Mouse (Mus musculus) hindbrain, embryonic 13.5 days (tissue): Measurements from ENCODE around the gene Bak1. TPM values are rescaled to one million over a fixed set of nuclear protein-coding genes. Genes with fewer than 3 reads are reported as not detected.

Experiments
- ATAC-seq: fragments of 200-750 bp; cut with Nextera tagmentation; 2 replicates; pipeline ENCODE4 v1.8.0; 2017; ENCODE audit warnings: moderate TSS enrichment; ENCODE audit not compliant: low FRiP score
- H3K27ac ChIP-seq: fragments of 300-500 bp; sonication (generic); 2 replicates; pipeline ENCODE4 v1.5.1; 2015; ENCODE audit warnings: inconsistent platforms, mild to moderate bottlenecking, moderate library complexity
- H3K27me3 ChIP-seq: fragments of 300-500 bp; sonication (generic); 2 replicates; pipeline ENCODE4 v1.6.1; 2015; ENCODE audit warnings: mild to moderate bottlenecking, inconsistent platforms
- H3K36me3 ChIP-seq: fragments of 300-500 bp; sonication (generic); 2 replicates; pipeline ENCODE4 v1.6.1; 2015; ENCODE audit warnings: mild to moderate bottlenecking, inconsistent platforms
- H3K4me1 ChIP-seq: fragments of 300-500 bp; sonication (generic); replicated peaks from 2 replicates; pipeline ENCODE4 v1.6.1; 2015; ENCODE audit warnings: inconsistent platforms
- H3K4me2 ChIP-seq: fragments of 300-500 bp; sonication (generic); 2 replicates; pipeline ENCODE4 v1.6.1; 2015; ENCODE audit warnings: inconsistent platforms, mild to moderate bottlenecking, moderate library complexity
- H3K4me3 ChIP-seq: fragments of 300-500 bp; sonication (generic); 2 replicates; pipeline ENCODE4 v1.5.1; 2015; ENCODE audit warnings: mild to moderate bottlenecking, inconsistent platforms
- H3K9ac ChIP-seq: fragments of 300-500 bp; sonication (generic); 2 replicates; pipeline ENCODE4 v1.6.1; 2015; ENCODE audit warnings: mild to moderate bottlenecking, inconsistent platforms
- H3K9me3 ChIP-seq: fragments of 300-500 bp; sonication (generic); 2 replicates; pipeline ENCODE4 v1.6.1; 2016; ENCODE audit warnings: inconsistent platforms
- WGBS: fragments of 180-500 bp; shearing (Covaris S2); methylation state at CpG from one replicate; pipeline ENCODE4 v1.1.7; 2015; 5-methylcytosine and 5-hydroxymethylcytosine counted together
- polyA plus RNA-seq: library from polyadenylated mRNA; unstranded; fragments of >200 nt; fragmentation: Nextera tagmentation; extraction: Ambion mirVana; gene quantifications from 2 replicates; pipeline ENCODE4 v1.2.1, GENCODE M21; 2015

Gene Bak1
- polyA plus RNA-seq, 1 experiment from 2014 or later = 2.5 TPM

DNA sequence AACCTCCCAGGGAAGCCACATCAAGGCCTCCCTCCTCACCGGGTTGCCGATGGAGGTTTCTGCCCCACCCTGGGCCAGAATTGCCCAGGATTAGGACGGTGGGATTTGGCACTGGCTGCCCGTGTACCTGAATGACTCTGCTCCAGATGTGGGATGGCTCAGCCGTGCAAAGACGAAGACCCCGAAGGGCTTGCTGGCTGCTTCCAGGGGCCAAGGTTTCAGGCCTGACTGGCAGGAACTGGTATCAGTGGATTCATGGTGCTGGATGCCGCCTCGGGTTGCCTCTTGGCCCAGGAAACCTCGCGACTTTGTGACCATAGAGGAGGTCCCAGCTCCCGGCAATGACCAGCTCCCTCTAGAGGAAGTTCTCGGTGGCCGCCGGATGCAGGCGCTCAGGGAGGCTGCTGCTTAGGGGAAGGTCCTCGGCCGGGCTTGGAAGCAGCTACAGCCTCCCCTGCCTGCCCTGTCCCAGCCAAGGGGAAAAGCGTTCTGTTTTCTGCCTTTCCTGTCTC lies 469 bp downstream of the Bak1 start:
- no peaks in the 10 kb centered on the region for H3K27me3 ChIP-seq
- no peaks in the 10 kb centered on the region for H3K9me3 ChIP-seq
- WGBS = under 1% methylated on average over 19 of the region's 19 CpGs
- H3K4me2 ChIP-seq = peak overlapping the region; percentile 90
- H3K36me3 ChIP-seq = peaks cover 25% of the 10 kb centered on the region
- peak; percentile 68 for ATAC-seq
- H3K4me1 ChIP-seq = peaks cover 23% of the 10 kb centered on the region
- peak overlapping the region; percentile 84 for H3K27ac ChIP-seq
- H3K4me3 ChIP-seq = peak overlapping the region; percentile 72
- H3K9ac ChIP-seq = peak overlapping the region; percentile 98

DNA sequence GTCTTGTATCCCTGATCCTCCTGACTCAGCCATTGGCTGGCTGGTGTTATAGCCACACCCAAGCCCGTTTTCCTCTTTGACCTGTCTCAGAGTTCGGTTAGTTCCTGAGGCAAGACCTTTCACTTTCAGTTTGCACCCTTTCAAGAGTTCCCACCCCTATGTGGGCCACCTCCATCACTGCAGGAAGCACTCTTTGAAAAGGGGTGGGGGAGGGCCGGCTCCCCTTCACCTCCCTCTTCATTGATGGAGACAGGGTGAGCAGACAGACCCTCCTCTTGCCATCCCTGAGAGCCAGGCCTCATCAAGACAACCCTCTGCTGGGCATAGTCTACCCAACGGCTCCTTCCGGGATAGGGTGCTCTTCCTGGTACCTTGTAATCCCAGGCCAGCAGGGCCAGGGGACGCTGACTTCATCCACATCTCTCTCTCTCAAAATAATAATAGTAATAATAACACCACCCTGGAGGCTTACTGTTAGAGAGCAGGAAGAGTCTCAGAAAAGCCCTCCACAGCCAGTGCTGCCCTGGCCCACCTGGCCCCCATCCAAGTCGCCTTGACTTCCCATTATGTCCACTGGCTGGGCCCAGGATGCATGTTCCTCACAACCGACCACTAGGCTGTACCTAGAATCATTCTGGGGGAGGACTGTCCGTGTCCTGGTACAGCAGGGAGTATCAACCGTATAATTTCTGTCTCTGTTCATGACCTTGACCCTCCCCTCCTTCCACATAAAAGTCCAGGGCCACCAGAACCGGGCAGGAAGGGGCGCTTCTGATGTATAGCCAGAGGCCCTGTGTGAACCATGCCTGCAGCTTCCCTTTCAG lies 1.1 kb downstream of the Bak1 start:
- Histone ChIP-seq H3K9ac (peak overlapping the region; percentile 98), H3K4me2 (peak overlapping the region; percentile 90), H3K9me3 (no peaks in the 10 kb centered on the region), H3K27me3 (no peaks in the 10 kb centered on the region), H3K36me3 (peaks cover 29% of the 10 kb centered on the region), H3K27ac (peak overlapping the region; percentile 84), H3K4me3 (peak overlapping the region; percentile 72), H3K4me1 (peaks cover 23% of the 10 kb centered on the region)
- ATAC-seq = peak; percentile 33; the same call in 1 of the 2 replicates
- WGBS = 39% methylated on average over 12 of the region's 12 CpGs

DNA sequence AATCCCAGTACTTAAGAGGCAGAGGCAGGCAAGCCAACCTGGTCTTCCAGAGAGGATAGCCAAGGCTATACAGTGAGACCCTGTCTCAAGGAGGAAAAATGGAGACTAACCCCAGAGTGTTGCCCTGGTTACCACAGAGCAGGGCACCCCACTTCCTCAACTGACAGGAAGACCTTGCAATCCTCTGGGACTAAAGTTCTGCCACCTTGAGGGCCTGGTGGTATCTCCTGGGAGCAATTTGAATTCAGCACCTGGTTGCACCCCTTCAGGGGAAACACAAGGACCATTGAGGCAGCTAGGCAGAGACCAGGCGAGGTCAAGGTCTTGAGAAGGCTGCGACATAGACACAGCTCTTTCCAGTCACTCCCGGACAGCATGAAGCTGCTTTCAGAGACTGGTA lies 2.9 kb downstream of the Bak1 start:
- H3K27me3 ChIP-seq = no peaks in the 10 kb centered on the region
- H3K9me3 ChIP-seq = no peaks in the 10 kb centered on the region
- peaks cover 47% of the 10 kb centered on the region for H3K36me3 ChIP-seq
- 93% methylated on average over 3 of the region's 3 CpGs for WGBS
- H3K27ac ChIP-seq = no peak overlapping the region
- no peak for ATAC-seq
- no peak overlapping the region for H3K4me2 ChIP-seq
- peaks cover 23% of the 10 kb centered on the region for H3K4me1 ChIP-seq
- no peak overlapping the region for H3K9ac ChIP-seq
- no peak overlapping the region for H3K4me3 ChIP-seq

DNA sequence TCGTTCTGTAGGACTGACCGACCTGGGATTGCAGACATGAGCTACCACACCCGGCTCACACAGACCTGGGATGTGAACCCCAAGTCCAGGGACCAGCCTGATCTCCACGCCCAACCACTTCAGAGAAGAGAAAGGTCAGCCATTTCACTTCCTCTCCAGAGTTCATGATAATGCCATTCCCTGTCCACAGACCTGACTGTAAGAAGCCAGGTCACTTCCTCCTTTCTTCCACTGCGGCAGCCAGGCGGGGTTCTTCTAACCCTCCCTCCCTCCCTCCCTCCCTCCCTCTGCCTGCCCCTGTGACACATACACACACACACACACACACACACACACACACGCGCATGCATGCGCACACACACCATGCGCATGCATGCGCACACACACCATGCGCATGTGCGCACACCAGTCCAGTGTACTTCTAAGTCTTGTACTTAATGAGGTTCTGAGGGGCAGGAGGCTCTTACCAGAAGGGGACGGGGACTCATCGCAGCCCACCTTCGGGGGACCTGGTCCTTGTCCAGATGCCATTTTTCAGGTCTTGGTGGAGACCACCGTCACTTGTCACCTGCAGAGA lies 3.4 kb downstream of the Bak1 start:
- no peak overlapping the region for H3K27ac ChIP-seq
- peaks cover 52% of the 10 kb centered on the region for H3K36me3 ChIP-seq
- H3K27me3 ChIP-seq = no peaks in the 10 kb centered on the region
- H3K9ac ChIP-seq = no peak overlapping the region
- H3K4me3 ChIP-seq = no peak overlapping the region
- H3K4me2 ChIP-seq = no peak overlapping the region
- peaks cover 23% of the 10 kb centered on the region for H3K4me1 ChIP-seq
- no peaks in the 10 kb centered on the region for H3K9me3 ChIP-seq
- ATAC-seq = no peak
- 94% methylated on average over 17 of the region's 17 CpGs for WGBS

DNA sequence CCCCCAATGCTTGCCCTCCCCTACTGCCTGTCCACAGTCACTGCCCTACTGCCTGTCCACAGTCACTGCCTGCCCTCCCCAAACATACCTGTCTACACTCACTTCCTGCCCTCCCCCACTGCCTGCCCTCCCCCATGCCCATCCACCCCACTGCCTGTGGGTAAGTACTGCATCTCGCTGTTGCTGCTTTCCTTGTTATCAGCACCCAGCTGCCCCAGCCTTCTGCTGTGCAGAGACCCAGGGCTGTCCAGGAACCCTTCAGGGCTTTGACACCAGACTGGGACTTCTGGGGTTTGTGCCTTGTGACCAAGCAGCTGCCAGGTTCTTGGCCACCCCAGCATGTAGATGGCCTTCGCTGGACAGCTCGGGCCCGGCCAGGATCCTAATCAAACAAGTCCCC lies 5.5 kb downstream of the Bak1 start:
- Histone ChIP-seq H3K27ac (no peak overlapping the region), H3K9ac (no peak overlapping the region), H3K36me3 (peaks cover 61% of the 10 kb centered on the region), H3K4me3 (no peak overlapping the region), H3K4me2 (no peak overlapping the region), H3K27me3 (no peaks in the 10 kb centered on the region), H3K4me1 (peaks cover 25% of the 10 kb centered on the region), H3K9me3 (no peaks in the 10 kb centered on the region)
- WGBS = 88% methylated on average over 4 of the region's 4 CpGs
- ATAC-seq = no peak

DNA sequence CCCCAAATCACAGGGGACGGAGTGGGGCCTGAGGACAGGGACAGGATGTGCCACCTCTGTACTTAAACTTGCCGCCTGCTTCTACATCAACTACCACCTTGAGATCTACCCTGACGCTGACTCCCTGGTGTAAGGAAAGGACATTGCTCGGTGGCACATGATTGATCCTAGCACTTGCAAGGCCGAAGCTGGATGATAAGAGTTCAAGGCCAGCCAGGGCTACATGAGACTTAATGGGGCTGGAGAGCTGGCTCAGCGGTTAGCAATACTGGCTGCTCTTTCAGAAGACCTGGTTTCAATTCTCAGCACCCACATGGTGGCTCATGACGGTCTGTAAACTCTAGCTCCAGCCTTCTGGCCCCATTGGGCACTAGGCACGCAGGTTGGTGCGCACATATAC lies 7.1 kb downstream of the Bak1 start:
- H3K36me3 ChIP-seq = peaks cover 61% of the 10 kb centered on the region
- ATAC-seq = no peak

DNA sequence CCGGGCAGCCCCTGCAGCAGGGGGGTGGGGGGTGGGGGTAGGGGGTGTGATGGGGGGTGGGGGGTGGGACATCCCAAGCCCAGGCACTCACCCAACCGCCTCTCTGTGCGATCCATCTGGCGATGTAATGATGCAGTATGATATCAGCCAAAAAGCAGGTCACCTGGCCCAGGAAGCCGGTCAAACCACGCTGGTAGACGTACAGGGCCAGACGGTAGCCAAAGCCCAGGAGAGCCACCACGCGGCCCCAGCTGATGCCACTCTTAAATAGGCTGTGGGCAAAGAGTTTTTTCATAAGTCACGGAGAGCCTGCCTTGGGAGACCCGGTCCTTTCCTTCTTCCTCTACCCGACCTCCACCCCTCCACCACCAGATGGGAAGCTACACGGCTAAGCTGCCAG lies 7.7 kb downstream of the Bak1 start:
- Histone ChIP-seq H3K36me3 (peaks cover 61% of the 10 kb centered on the region), H3K27me3 (no peaks in the 10 kb centered on the region), H3K9ac (no peak overlapping the region), H3K4me2 (no peak overlapping the region), H3K9me3 (no peaks in the 10 kb centered on the region), H3K4me1 (peaks cover 20% of the 10 kb centered on the region), H3K4me3 (no peak overlapping the region), H3K27ac (no peak overlapping the region)
- WGBS = 92% methylated on average over 14 of the region's 14 CpGs
- ATAC-seq = no peak

More for the DNA sequence above, 7.1 kb downstream of the Bak1 start:
- no peak overlapping the region for H3K27ac ChIP-seq
- no peak overlapping the region for H3K4me3 ChIP-seq
- H3K27me3 ChIP-seq = no peaks in the 10 kb centered on the region
- no peaks in the 10 kb centered on the region for H3K9me3 ChIP-seq
- 91% methylated on average over 9 of the region's 9 CpGs for WGBS
- peaks cover 20% of the 10 kb centered on the region for H3K4me1 ChIP-seq
- no peak overlapping the region for H3K4me2 ChIP-seq
- no peak overlapping the region for H3K9ac ChIP-seq

DNA sequence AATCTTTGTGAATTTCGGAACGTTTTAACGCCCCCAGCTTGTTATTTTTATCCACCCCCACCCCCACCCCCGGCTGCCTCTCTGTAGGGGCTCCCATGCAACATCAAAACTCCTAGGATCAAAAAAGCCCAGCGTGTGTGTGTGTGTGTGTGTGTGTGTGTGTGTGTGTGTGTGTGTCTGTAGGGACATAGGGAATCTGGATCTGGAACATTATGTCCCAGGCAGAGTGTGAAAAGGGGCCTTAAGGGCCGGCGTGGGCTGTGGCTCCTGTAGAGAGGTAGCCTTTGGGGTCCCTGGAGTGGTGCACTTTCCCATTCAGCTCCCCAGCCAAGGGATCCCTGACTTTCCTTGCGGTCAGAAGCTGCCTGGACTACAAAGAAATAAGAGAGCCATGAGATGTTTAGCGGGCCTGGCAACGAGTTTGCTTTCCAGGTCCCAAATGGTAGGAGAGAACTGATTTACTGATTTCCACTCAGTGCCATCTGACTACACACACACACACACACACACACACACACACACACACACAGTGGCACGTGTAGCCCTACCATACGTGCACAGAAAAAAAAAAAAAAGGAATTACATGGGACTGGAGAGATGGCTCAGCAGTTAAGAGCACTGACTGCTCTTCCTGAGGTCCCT lies 10.1 kb downstream of the Bak1 start:
- peaks cover 39% of the 10 kb centered on the region for H3K36me3 ChIP-seq
- H3K9me3 ChIP-seq = no peaks in the 10 kb centered on the region
- peaks cover 16% of the 10 kb centered on the region for H3K4me1 ChIP-seq
- peak overlapping the region; percentile 45 for H3K4me3 ChIP-seq
- ATAC-seq = no peak
- peak overlapping the region; percentile 62 for H3K9ac ChIP-seq
- no peaks in the 10 kb centered on the region for H3K27me3 ChIP-seq
- 32% methylated on average over 12 of the region's 12 CpGs for WGBS
- no peak overlapping the region for H3K27ac ChIP-seq
- peak overlapping the region; percentile 64 for H3K4me2 ChIP-seq

DNA sequence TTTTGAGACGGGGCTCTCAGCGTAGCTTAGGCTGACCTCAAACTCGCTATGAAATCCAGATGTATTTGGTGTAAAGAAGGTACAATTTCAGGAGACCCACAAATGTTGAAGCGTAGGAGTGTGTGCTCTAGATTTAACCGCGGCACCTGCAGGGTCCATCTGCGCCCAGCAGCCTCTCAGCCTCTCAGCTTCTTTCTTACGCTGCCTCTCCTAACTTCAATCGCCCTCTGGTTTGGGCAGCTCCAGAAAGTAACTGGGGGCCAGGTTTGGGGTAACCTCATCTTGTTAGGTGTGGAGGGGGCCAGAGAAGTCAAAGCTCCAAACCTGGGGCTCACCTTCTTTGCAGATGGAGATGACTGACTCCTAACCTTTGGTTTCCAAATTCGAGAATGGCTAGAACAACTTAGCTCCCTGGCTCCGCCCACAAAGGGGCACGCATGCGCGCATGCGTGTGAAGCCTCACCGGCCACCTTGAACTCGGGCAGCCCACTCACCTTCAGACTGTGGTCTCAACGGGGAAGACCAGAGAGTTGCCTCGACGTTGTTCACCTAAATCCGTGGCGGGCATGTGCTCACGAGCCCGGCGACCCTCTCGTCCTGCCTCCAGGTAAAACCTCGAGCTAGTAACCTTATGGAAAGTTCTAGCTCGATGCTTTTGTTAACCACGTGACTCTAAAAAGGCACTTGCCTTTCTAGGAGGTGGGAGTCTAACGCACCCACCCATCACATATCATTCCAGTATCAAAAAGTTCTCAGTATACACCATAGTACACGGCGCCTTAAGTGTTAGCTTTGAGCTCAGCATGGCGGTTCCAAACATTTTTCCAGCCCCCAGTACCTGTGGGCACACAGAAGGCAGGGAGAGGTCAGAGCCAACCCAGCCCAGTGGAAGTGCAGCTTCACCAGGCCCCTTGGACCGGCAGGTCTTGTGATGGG lies 11.0 kb downstream of the Bak1 start:
- no peaks in the 10 kb centered on the region for H3K9me3 ChIP-seq
- H3K27me3 ChIP-seq = no peaks in the 10 kb centered on the region
- ATAC-seq = peak; percentile 68
- H3K9ac ChIP-seq = peak overlapping the region; percentile 62
- WGBS = 7% methylated on average over 34 of the region's 34 CpGs
- H3K27ac ChIP-seq = no peak overlapping the region
- H3K36me3 ChIP-seq = peaks cover 34% of the 10 kb centered on the region
- peaks cover 19% of the 10 kb centered on the region for H3K4me1 ChIP-seq
- peak overlapping the region; percentile 64 for H3K4me2 ChIP-seq
- H3K4me3 ChIP-seq = peak overlapping the region; percentile 45

DNA sequence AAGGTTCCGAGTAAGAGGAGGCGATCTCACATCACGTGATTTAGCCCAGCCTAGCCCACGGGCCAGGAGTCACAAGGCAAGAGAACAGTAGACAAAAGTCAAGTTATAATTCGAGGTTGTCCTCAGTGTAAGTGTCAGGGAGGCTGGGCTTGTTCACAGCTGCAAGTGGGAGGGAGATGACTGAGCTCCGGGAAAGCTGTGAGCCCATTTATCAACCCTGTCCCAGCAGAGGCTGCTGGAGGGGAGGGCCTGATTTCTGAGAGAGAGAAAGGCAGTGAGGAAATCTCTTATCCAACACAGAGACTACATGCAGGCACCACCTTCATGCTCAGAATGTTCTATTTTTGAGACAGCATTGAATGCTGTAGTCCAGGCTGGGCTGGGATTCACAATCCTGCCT lies 15.9 kb downstream of the Bak1 start:
- H3K9ac ChIP-seq = no peak overlapping the region
- H3K4me2 ChIP-seq = no peak overlapping the region
- 0 out of 2 replicates have a peak overlapping the region, but pooled peaks have one; percentile 35 for H3K27ac ChIP-seq
- no peak for ATAC-seq
- H3K4me3 ChIP-seq = no peak overlapping the region
- WGBS = 25% methylated on average over 6 of the region's 6 CpGs
- H3K4me1 ChIP-seq = peaks cover 18% of the 10 kb centered on the region
- no peaks in the 10 kb centered on the region for H3K36me3 ChIP-seq
- no peaks in the 10 kb centered on the region for H3K27me3 ChIP-seq
- H3K9me3 ChIP-seq = no peaks in the 10 kb centered on the region

DNA sequence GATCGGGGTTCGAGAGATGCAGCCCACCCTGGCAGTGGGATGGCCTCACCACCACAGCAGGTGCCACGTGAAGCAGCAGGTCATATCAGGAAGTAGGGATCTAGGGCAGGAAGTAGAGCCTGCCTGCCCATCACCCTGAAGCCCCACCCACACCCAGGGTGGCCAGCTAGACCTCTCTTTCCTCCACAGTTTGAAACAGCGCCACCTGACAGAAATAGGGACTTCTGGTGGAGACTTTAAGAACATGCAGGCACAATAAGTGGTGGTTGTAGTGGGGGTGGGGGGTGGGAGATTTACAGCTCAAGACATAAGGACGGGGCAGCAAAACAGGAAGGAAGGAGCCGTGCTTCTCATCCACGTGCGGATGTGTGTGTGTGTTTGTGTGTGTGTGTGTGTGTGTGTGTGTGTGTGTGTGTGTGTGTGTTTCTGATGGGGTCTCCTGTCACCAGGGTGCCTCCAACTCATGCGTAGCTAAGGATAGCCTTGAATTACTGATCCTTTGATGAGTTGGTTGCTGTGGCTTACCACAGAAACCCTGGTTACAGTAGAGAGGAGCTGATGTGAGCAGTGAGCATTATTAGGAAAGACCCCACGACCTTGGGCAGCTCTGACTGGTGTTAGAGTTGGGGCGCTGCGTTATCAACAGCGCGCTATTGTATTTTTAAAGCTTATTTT lies 16.7 kb downstream of the Bak1 start:
- no peak overlapping the region for H3K4me2 ChIP-seq
- H3K9me3 ChIP-seq = no peaks in the 10 kb centered on the region
- no peak for ATAC-seq
- no peak overlapping the region for H3K9ac ChIP-seq
- no peak overlapping the region for H3K4me3 ChIP-seq
- no peaks in the 10 kb centered on the region for H3K36me3 ChIP-seq
- no peaks in the 10 kb centered on the region for H3K27me3 ChIP-seq
- 0 out of 2 replicates have a peak overlapping the region, but pooled peaks have one; percentile 35 for H3K27ac ChIP-seq
- peaks cover 12% of the 10 kb centered on the region; the same call in 1 of the 2 replicates for H3K4me1 ChIP-seq
- WGBS = 63% methylated on average over 14 of the region's 14 CpGs
